Mouse (Mus musculus) bone marrow, adult 2 months (tissue): ENCODE measurements around the gene Ldlr. TPM values are rescaled to one million over a fixed set of nuclear protein-coding genes. Genes with fewer than 3 reads are reported as not detected.

Experiments
- H3K27ac ChIP-seq: fragments of 200-500 bp; 2 replicates; pipeline ENCODE4 v1.5.1; 2012; ENCODE audit warnings: low read depth, mild to moderate bottlenecking, control low read depth, inconsistent platforms, low read length; ENCODE audit not compliant: control insufficient read depth, poor library complexity, insufficient read depth
- H3K4me1 ChIP-seq: fragments of 200-500 bp; 2 replicates; pipeline ENCODE4 v1.6.1; 2011; ENCODE audit warnings: low read length; ENCODE audit not compliant: control insufficient read depth, insufficient read depth
- H3K4me3 ChIP-seq: fragments of 200-500 bp; replicated peaks from 2 replicates; pipeline ENCODE3; 2011; ENCODE audit warnings: mild to moderate bottlenecking, low read depth, low read length, control low read depth; ENCODE audit not compliant: control insufficient read depth
- CTCF ChIP-seq: fragments of 200-500 bp; IDR thresholded peaks from 2 replicates; pipeline ENCODE4 v1.5.1; 2011; ENCODE audit warnings: low read length, control low read depth; ENCODE audit not compliant: control insufficient read depth, insufficient read depth
- POLR2A ChIP-seq: fragments of 200-500 bp; IDR thresholded peaks from 2 replicates; pipeline ENCODE4 v1.6.1; 2011; ENCODE audit warnings: low read depth, mild to moderate bottlenecking, control low read depth, low read length, borderline replicate concordance; ENCODE audit not compliant: control insufficient read depth
- WGBS: fragments of 180-500 bp; shearing (Covaris S2); methylation state at CpG from one replicate; pipeline ENCODE4 v1.1.7; 2018; 5-methylcytosine and 5-hydroxymethylcytosine counted together
- polyA plus RNA-seq: library from polyadenylated mRNA; stranded (reverse); fragments of >200 nt; gene quantifications from 2 replicates; pipeline ENCODE4 v1.2.4, GENCODE M21; 2011; ENCODE audit warnings: low replicate concordance; ENCODE audit not compliant: missing spikeins, insufficient read depth, insufficient read length

Ldlr gene
- polyA plus RNA-seq, 1 experiment: 14.5 TPM

DNA sequence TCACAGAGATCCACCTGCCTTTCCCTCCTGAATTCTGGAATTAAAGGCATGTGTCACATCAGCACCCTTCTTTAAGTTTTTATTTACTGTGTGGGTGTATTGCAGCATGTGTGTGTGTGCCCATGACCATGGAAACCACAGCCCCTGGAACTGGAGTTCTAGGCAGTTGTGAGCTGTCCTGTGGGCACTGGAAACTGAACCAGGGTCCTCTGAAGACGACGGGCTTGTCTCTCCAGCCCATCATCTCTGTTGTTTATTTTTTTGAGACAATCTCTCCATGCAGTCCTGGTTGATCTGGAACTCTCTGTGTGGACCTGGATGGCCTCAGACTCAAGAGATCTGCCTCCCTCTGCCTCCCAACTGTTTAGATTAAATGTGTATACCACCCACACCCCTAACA lies 6.3 kb upstream of the Ldlr start:
- Histone ChIP-seq H3K4me3 (no peak overlapping the region), H3K27ac (no peak overlapping the region), H3K4me1 (no peaks in the 10 kb centered on the region; the same call in 1 of the 2 replicates)
- TF ChIP-seq POLR2A (no peak), CTCF (no peak)
- 70% methylated on average over 2 of the region's 2 CpGs for WGBS

DNA sequence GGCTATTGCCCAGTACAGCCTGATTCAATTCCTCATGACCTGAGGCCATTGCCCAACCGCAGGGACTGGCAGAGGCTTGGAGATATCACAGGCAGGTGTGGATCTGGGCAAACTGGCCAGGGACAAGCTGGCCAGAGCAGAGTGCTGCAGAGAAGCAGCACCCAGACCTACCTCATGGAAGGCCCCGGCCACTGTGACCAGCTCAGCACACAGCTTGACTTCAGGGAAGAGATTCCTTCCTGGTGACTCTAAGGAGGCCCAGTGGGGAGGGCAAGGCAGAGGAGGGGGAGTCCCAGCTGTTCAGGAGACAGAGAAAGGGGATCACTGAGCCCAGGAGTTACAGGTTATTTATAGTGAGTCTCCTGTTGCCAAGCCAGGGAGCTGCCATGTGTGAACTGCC lies 2.2 kb upstream of the Ldlr start:
- WGBS: 84% methylated on average over 2 of the region's 2 CpGs
- TF ChIP-seq POLR2A (no peak), CTCF (no peak)
- Histone ChIP-seq H3K4me1 (peaks cover 1% of the 10 kb centered on the region; the same call in 1 of the 2 replicates), H3K4me3 (no peak overlapping the region), H3K27ac (no peak overlapping the region)

DNA sequence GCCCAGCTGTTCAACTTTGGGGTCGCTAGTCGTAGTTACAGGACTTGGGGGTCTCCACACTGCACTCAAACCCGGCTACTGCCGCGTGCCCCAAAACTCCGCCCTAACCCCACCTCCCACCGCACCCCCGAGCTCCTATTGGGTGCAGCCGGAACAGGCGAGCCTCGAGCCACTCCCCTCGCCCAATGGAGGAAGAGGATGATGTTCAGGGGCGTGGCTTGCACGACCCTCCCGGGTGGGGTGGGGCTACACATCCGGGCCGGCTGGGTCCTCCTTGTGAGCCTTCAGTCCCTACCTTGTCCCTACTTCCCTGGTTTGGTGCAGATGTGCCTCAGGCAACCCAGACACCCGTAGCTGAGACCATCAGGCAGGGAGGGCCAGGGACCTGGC lies 859 bp downstream of the Ldlr start:
- peaks cover 5% of the 10 kb centered on the region; the same call in 1 of the 2 replicates for H3K4me1 ChIP-seq
- TF ChIP-seq CTCF (no peak), POLR2A (peak; percentile 63; the same call in 1 of the 2 replicates)
- H3K27ac ChIP-seq: peak overlapping the region; percentile 75
- H3K4me3 ChIP-seq: peak overlapping the region; percentile 71
- under 1% methylated on average over 18 of the region's 18 CpGs for WGBS

- H3K4me1 ChIP-seq: peaks cover 6% of the 10 kb centered on the region; the same call in 1 of the 2 replicates
- no peak for TF ChIP-seq POLR2A
- TF ChIP-seq CTCF: no peak
- peak overlapping the region; percentile 71 for H3K4me3 ChIP-seq
- 30% methylated on average over 23 of the region's 23 CpGs for WGBS
- H3K27ac ChIP-seq: peak overlapping the region; percentile 65
Observed at GRCm38 (mm10) chr9:21725224-21726121, 2.2 kb downstream of the Ldlr start.

DNA sequence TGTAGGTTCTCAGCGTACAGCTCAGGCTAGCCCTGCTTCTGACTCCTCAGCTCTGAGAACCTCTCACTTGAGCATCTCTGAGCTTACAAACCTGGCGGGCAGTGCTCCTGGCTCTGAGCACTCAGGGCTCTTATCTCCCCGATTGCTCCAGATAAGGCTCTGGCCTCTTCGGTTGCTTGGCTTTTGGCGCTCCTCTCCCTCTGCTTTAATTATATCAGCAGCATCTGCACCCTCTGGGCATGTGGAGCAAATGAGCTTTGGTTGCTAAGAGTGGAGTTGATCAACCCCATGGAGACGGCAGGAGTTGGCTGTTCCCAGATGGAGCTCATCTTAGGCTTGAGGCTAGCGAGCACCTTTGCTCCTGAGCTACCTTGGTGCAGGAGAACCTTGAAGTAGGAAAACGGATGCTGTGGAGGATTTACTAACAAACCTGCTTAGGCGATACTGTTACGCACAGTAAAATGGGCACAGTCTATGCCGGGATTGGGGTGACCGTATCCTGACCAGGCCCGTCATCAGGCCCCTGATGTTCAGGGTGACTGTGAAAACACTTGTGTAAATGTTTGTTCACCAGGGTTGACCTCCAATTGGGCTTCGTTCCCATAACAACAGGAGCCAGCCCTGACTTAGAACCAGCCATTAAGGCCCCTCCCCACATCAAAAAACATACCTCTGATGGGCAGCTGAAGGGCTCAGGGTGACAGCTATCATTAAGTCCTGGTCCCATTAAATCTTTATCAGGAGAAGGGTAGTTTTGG lies 3.1 kb downstream of the Ldlr start:
- TF ChIP-seq POLR2A: no peak
- no peak for TF ChIP-seq CTCF
- 79% methylated on average over 14 of the region's 14 CpGs for WGBS
- peaks cover 6% of the 10 kb centered on the region; the same call in 1 of the 2 replicates for H3K4me1 ChIP-seq
- no peak overlapping the region for H3K4me3 ChIP-seq
- no peak overlapping the region for H3K27ac ChIP-seq

- no peak overlapping the region for H3K27ac ChIP-seq
- 70% methylated on average over 10 of the region's 10 CpGs for WGBS
- peaks cover 6% of the 10 kb centered on the region; the same call in 1 of the 2 replicates for H3K4me1 ChIP-seq
- H3K4me3 ChIP-seq: no peak overlapping the region
- TF ChIP-seq CTCF (no peak), POLR2A (no peak)
Observed at GRCm38 (mm10) chr9:21728261-21728832, 5.1 kb downstream of the Ldlr start.

GRCm38 (mm10) chr9:21729264-21729663 lies 6.0 kb downstream of the Ldlr start:
- WGBS: 72% methylated on average over 7 of the region's 7 CpGs
- Histone ChIP-seq H3K27ac (no peak overlapping the region), H3K4me3 (no peak overlapping the region), H3K4me1 (peaks cover 6% of the 10 kb centered on the region; the same call in 1 of the 2 replicates)
- TF ChIP-seq CTCF (no peak), POLR2A (no peak)

- Histone ChIP-seq H3K4me3 (no peak overlapping the region), H3K4me1 (peaks cover 5% of the 10 kb centered on the region; the same call in 1 of the 2 replicates), H3K27ac (no peak overlapping the region)
- WGBS: 90% methylated on average over 9 of the region's 9 CpGs
- TF ChIP-seq CTCF (no peak), POLR2A (no peak)
Observed at GRCm38 (mm10) chr9:21732288-21732687, 9.0 kb downstream of the Ldlr start.
